Mouse (Mus musculus): ENCODE results near the gene Acvr1.

DNA sequence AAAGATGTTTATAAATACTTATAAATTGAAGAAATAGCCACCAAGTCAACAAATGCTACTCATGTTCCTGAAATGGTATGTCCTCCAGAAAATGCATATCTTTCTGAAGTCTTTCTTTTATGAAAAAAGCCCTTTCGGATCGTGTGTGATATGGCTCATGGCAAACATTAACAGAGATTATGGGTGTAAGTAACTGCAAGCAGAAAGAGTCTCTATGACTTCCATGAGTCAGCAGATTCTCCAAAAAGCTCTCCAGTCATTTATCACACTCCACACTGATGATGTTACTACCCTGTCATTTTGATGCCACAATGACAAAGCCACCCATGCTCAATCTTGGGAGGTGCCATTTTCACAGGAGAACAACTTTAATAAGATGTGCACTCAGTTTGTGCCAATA, 132.5 kb downstream of the Acvr1 start:
- TF ChIP-seq CTCF (IDR thresholded peaks at IDR 0.05; ENCODE audit: low read depth) (no peak), EP300 (optimal IDR thresholded peaks at IDR 0.05) (no peak)
